Mouse (Mus musculus): ENCODE measurements around the gene Rab40c. TPM values are rescaled to one million over a fixed set of nuclear protein-coding genes. Genes with fewer than 3 reads are reported as not detected.

Gene Rab40c
- polyA plus RNA-seq, 2 experiments = 3.4 to 6.4 TPM

DNA sequence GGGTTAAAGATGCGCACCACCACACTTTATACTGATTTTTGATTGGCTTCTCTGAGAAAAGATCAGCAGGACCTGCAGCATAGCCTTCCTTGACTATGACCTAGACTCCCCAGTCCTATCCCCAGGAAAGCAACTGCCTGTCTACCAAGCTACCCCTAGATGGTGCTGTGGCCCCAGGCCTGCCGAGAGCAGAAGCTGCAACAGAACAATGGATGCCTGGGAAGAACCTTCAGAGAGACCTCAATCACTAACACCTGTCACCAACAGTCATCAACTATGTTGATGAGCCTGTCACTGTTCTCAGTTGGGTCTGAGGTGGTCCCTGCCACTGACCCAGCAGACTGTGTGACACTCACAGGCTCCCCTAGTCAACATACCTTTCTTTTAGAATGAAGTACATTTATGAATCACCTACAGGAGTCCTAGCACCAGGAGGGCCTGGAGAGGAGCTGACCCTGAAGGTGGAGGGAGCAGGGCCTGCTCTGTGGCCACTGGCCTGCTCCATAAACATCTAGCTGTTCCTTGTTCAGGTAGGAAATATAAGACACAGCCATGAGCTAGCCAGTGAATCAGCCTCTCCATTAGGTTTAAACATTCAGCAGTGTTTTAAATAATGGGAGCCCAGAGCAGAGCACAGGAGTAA lies 25.4 kb downstream of the Rab40c start:
- no peak overlapping the region for H3K4me3 ChIP-seq (ENCODE audit: insufficient read depth in 1 of 2, low read depth in 2 of 2, low read length in 2 of 2)
- no peak overlapping the region for H3K27ac ChIP-seq
- WGBS (ENCODE audit: insufficient replicate concordance) = 25% methylated on average over 2 of the region's 2 CpGs
- no peak overlapping the region for H3K4me2 ChIP-seq (ENCODE audit: low read depth)
- H3K36me3 ChIP-seq (replicated peaks; ENCODE audit: control insufficient read depth, insufficient read depth, low read depth) = no peaks in the 10 kb centered on the region
- no peak overlapping the region for H3K9ac ChIP-seq (replicated peaks)
- peak; percentile 99 for TF ChIP-seq CTCF (IDR thresholded peaks at IDR 0.05; ENCODE audit: low read depth)
- TF ChIP-seq EP300 (IDR thresholded peaks at IDR 0.05; ENCODE audit: low read depth) = no peak
- H3K27me3 ChIP-seq (ENCODE audit: control insufficient read depth, insufficient read depth, low read length) = no peaks in the 10 kb centered on the region
- no peaks in the 10 kb centered on the region for H3K9me3 ChIP-seq (ENCODE audit: control insufficient read depth, low read length)
- ATAC-seq (ENCODE audit: insufficient read depth) (peak; percentile 58), DNase-seq (ENCODE audit: low read depth in 3 of 3, low spot score in 3 of 3) (peak in 2 of 3 experiments; percentile 46 to 53)
- no peaks in the 10 kb centered on the region for H3K4me1 ChIP-seq (replicated peaks; ENCODE audit: control insufficient read depth in 2 of 2, insufficient read depth in 2 of 2, low read length in 1 of 2)

DNA sequence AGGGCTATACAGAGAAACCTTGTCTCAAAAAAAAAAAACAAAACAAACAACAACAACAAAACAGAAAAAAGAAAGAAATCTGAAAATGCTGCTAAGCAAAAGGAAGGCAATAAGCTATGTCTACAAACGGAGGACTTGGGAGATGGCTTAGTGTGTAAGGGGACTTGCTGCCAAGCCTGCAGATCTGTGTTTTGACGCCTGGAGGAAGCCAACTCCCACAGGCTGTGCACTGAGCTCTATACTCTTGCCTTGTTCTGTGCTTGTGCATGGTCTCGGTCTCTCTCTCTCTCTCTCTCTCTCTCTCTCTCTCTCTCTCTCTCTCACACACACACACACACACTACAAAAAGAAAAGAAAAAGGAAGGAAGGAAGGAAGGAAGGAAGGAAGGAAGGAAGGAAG lies 30.7 kb downstream of the Rab40c start:
- Histone ChIP-seq H3K27ac (no peak overlapping the region), H3K4me3 (ENCODE audit: insufficient read depth in 1 of 2, low read depth in 2 of 2, low read length in 2 of 2) (no peak overlapping the region), H3K36me3 (replicated peaks; ENCODE audit: control insufficient read depth, insufficient read depth, low read depth) (no peaks in the 10 kb centered on the region), H3K27me3 (ENCODE audit: control insufficient read depth, insufficient read depth, low read length) (no peaks in the 10 kb centered on the region), H3K4me1 (replicated peaks; ENCODE audit: control insufficient read depth in 2 of 2, insufficient read depth in 2 of 2, low read length in 1 of 2) (no peaks in the 10 kb centered on the region; a peak in 1 of 4 replicates), H3K9me3 (ENCODE audit: control insufficient read depth, low read length) (no peaks in the 10 kb centered on the region), H3K9ac (replicated peaks) (no peak overlapping the region), H3K4me2 (ENCODE audit: low read depth) (no peak overlapping the region)
- ATAC-seq (ENCODE audit: insufficient read depth) (no peak), DNase-seq (ENCODE audit: low read depth in 3 of 3, low spot score in 3 of 3) (no peak)
- 73% methylated on average over 3 of the region's 3 CpGs for WGBS (ENCODE audit: insufficient replicate concordance)
- TF ChIP-seq CTCF (IDR thresholded peaks at IDR 0.05; ENCODE audit: low read depth) = no peak
- TF ChIP-seq EP300 (IDR thresholded peaks at IDR 0.05; ENCODE audit: low read depth) = no peak

DNA sequence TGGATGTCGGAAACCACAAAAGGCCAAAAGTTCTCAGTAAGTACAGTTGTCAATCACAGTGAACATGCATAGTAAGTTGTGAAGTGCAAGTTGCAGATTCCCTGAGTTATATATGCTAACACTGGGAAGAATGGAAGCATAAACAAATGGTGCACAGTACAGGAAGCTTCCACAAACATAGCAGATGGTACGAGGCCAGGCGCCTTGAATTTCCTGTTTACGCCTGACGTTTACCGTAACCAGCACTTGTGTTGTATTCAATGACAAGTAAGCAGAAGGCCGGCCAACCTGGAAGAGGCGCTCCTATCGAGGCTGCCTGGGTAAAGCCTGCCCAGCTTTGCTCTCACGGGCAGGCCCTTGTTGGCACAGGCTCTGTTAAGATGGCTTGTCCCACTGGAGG lies 32.1 kb downstream of the Rab40c start:
- H3K27ac ChIP-seq = no peak overlapping the region
- H3K4me1 ChIP-seq (replicated peaks; ENCODE audit: control insufficient read depth in 2 of 2, insufficient read depth in 2 of 2, low read length in 1 of 2) = peaks cover 0 to 2% of the 10 kb centered on the region in 2 experiments; a peak in 3 of 4 replicates
- H3K9ac ChIP-seq (replicated peaks) = no peak overlapping the region
- H3K36me3 ChIP-seq (replicated peaks; ENCODE audit: control insufficient read depth, insufficient read depth, low read depth) = 0 out of 2 replicates have a peak, but pooled peaks cover 2% of the 10 kb centered on the region
- H3K27me3 ChIP-seq (ENCODE audit: control insufficient read depth, insufficient read depth, low read length) = no peaks in the 10 kb centered on the region
- DNase-seq (ENCODE audit: low read depth in 3 of 3, low spot score in 3 of 3) (no peak), ATAC-seq (ENCODE audit: insufficient read depth) (no peak)
- WGBS (ENCODE audit: insufficient replicate concordance) = 69% methylated on average over 10 of the region's 10 CpGs
- no peak overlapping the region for H3K4me3 ChIP-seq (ENCODE audit: insufficient read depth in 1 of 2, low read depth in 2 of 2, low read length in 2 of 2)
- no peak overlapping the region for H3K4me2 ChIP-seq (ENCODE audit: low read depth)
- H3K9me3 ChIP-seq (ENCODE audit: control insufficient read depth, low read length) = no peaks in the 10 kb centered on the region
- TF ChIP-seq CTCF (IDR thresholded peaks at IDR 0.05; ENCODE audit: low read depth) = no peak
- no peak for TF ChIP-seq EP300 (IDR thresholded peaks at IDR 0.05; ENCODE audit: low read depth)

DNA sequence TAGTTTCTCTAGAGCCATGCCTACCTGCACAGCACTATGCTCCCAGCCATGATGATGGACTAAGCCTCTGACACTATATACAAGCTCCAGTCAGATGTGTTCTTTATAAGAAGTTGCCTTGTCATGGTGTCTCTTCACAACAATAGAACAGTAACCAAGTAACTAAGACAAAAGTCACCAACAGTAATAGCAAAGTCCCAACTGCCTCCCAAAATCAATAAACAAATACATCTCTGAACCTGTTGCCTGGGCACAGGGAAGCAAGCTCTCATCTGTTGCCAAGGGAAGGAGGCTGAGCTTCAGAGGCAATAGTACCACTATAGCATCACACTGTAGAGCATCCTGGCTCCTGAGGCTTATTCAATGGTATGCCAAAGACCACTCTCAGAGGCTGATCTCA lies 32.7 kb downstream of the Rab40c start:
- ATAC-seq (ENCODE audit: insufficient read depth) (no peak), DNase-seq (ENCODE audit: low read depth in 3 of 3, low spot score in 3 of 3) (no peak)
- 0 out of 2 replicates have a peak, but pooled peaks cover 2% of the 10 kb centered on the region for H3K36me3 ChIP-seq (replicated peaks; ENCODE audit: control insufficient read depth, insufficient read depth, low read depth)
- no peak for TF ChIP-seq CTCF (IDR thresholded peaks at IDR 0.05; ENCODE audit: low read depth)
- TF ChIP-seq EP300 (IDR thresholded peaks at IDR 0.05; ENCODE audit: low read depth) = no peak
- H3K4me1 ChIP-seq (replicated peaks; ENCODE audit: control insufficient read depth in 2 of 2, insufficient read depth in 2 of 2, low read length in 1 of 2) = peaks cover 0 to 9% of the 10 kb centered on the region in 2 experiments; a peak in 3 of 4 replicates
- no peak overlapping the region for H3K4me2 ChIP-seq (ENCODE audit: low read depth)
- H3K4me3 ChIP-seq (ENCODE audit: insufficient read depth in 1 of 2, low read depth in 2 of 2, low read length in 2 of 2) = no peak overlapping the region
- no peaks in the 10 kb centered on the region for H3K9me3 ChIP-seq (ENCODE audit: control insufficient read depth, low read length)
- H3K27me3 ChIP-seq (ENCODE audit: control insufficient read depth, insufficient read depth, low read length) = no peaks in the 10 kb centered on the region
- no peak overlapping the region for H3K9ac ChIP-seq (replicated peaks)
- H3K27ac ChIP-seq = no peak overlapping the region

DNA sequence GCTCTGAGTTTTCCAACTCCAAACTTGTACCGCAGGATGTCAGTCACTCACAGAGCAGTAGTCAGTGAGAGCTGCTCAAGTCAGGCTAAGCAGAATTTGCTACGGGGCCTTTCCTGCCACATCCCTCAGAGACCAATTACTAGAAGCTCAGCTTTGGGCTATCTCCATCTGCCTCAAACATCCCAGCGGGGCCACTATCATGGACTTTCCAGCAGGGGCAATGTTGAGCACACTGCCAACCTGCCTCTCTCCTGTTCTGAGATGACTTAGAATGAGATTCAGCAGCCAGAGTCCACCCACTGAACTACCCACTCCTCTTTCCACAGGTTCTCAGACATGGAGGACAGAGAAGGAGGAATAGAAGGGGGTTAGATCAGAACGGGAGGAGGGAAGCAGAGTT lies 33.9 kb downstream of the Rab40c start:
- Histone ChIP-seq H3K4me2 (ENCODE audit: low read depth) (no peak overlapping the region), H3K4me3 (ENCODE audit: insufficient read depth in 1 of 2, low read depth in 2 of 2, low read length in 2 of 2) (no peak overlapping the region), H3K9ac (replicated peaks) (no peak overlapping the region), H3K27me3 (ENCODE audit: control insufficient read depth, insufficient read depth, low read length) (no peaks in the 10 kb centered on the region), H3K9me3 (ENCODE audit: control insufficient read depth, low read length) (no peaks in the 10 kb centered on the region), H3K27ac (no peak overlapping the region), H3K36me3 (replicated peaks; ENCODE audit: control insufficient read depth, insufficient read depth, low read depth) (0 out of 2 replicates have a peak, but pooled peaks cover 2% of the 10 kb centered on the region), H3K4me1 (replicated peaks; ENCODE audit: control insufficient read depth in 2 of 2, insufficient read depth in 2 of 2, low read length in 1 of 2) (peaks cover 0 to 20% of the 10 kb centered on the region in 2 experiments; a peak in 3 of 4 replicates)
- no peak for ATAC-seq (ENCODE audit: insufficient read depth)
- TF ChIP-seq CTCF (IDR thresholded peaks at IDR 0.05; ENCODE audit: low read depth) = peak; percentile 77
- TF ChIP-seq EP300 (IDR thresholded peaks at IDR 0.05; ENCODE audit: low read depth) = no peak
- no peak for DNase-seq (ENCODE audit: low read depth in 3 of 3, low spot score in 3 of 3)
- WGBS (ENCODE audit: insufficient replicate concordance) = 55% methylated on average over 4 of the region's 4 CpGs
